Mouse (Mus musculus): ENCODE measurements around the gene Mmp9. TPM values are rescaled to one million over a fixed set of nuclear protein-coding genes. Genes with fewer than 3 reads are reported as not detected.

Mmp9 gene
- polyA plus RNA-seq, 1 experiment from 2014 or later, result 4.6 TPM

- ATAC-seq (ENCODE audit: insufficient number of reproducible peaks, insufficient read depth, low FRiP score, low TSS enrichment), result no peak
- H3K9me3 ChIP-seq, result no peaks in the 10 kb centered on the region
- WGBS, result 7% methylated on average over 47 of the region's 49 CpGs
These were observed 56.5 kb downstream of the Mmp9 start for GRCm38 (mm10) chr2:164996848-164997720.

GRCm38 (mm10) chr2:164997721-164998428, 57.3 kb downstream of the Mmp9 start:
- H3K27me3 ChIP-seq, result peaks cover 51% of the 10 kb centered on the region
- H3K4me2 ChIP-seq (replicated peaks), result peak overlapping the region; percentile 62
- peak overlapping the region; percentile 21 for H3K9ac ChIP-seq
- 2% methylated on average over 52 of the region's 52 CpGs for WGBS
- H3K4me1 ChIP-seq, result peaks cover 18% of the 10 kb centered on the region
- no peak overlapping the region for H3K27ac ChIP-seq
- H3K4me3 ChIP-seq, result peak overlapping the region; percentile 35
- H3K36me3 ChIP-seq, result peaks cover 39% of the 10 kb centered on the region
- ATAC-seq (ENCODE audit: insufficient number of reproducible peaks, insufficient read depth, low FRiP score, low TSS enrichment), result no peak; the same call in 1 of the 2 replicates
- no peaks in the 10 kb centered on the region for H3K9me3 ChIP-seq

More at GRCm38 (mm10) chr2:164996848-164997720, 56.5 kb downstream of the Mmp9 start:
- H3K4me2 ChIP-seq (replicated peaks), result peak overlapping the region; percentile 62
- peak overlapping the region; percentile 35 for H3K4me3 ChIP-seq
- peaks cover 18% of the 10 kb centered on the region for H3K4me1 ChIP-seq
- peak overlapping the region; percentile 21; the same call in 1 of the 2 replicates for H3K9ac ChIP-seq
- peaks cover 51% of the 10 kb centered on the region for H3K27me3 ChIP-seq
- H3K27ac ChIP-seq, result no peak overlapping the region
- H3K36me3 ChIP-seq, result peaks cover 31% of the 10 kb centered on the region

- no peak overlapping the region for H3K4me2 ChIP-seq (replicated peaks)
- no peak overlapping the region for H3K4me3 ChIP-seq
- H3K4me1 ChIP-seq, result peaks cover 18% of the 10 kb centered on the region
- 95% methylated on average over 13 of the region's 13 CpGs for WGBS
- H3K36me3 ChIP-seq, result peaks cover 79% of the 10 kb centered on the region
- no peaks in the 10 kb centered on the region for H3K9me3 ChIP-seq
- no peak overlapping the region for H3K9ac ChIP-seq
- no peak for ATAC-seq (ENCODE audit: insufficient number of reproducible peaks, insufficient read depth, low FRiP score, low TSS enrichment)
- H3K27ac ChIP-seq, result no peak overlapping the region
- H3K27me3 ChIP-seq, result peaks cover 32% of the 10 kb centered on the region
These were observed 61.4 kb downstream of the Mmp9 start for GRCm38 (mm10) chr2:165001958-165002357.

GRCm38 (mm10) chr2:165003108-165003507, 62.5 kb downstream of the Mmp9 start:
- Histone ChIP-seq H3K27me3 (peaks cover 20% of the 10 kb centered on the region), H3K27ac (no peak overlapping the region), H3K4me1 (peaks cover 8% of the 10 kb centered on the region), H3K9me3 (no peaks in the 10 kb centered on the region), H3K9ac (no peak overlapping the region), H3K4me3 (no peak overlapping the region), H3K4me2 (replicated peaks) (no peak overlapping the region), H3K36me3 (peaks cover 91% of the 10 kb centered on the region)
- 91% methylated on average over 3 of the region's 3 CpGs for WGBS
- ATAC-seq (ENCODE audit: insufficient number of reproducible peaks, insufficient read depth, low FRiP score, low TSS enrichment), result no peak

GRCm38 (mm10) chr2:165004237-165004636, 63.7 kb downstream of the Mmp9 start:
- ATAC-seq (ENCODE audit: insufficient number of reproducible peaks, insufficient read depth, low FRiP score, low TSS enrichment), result no peak
- Histone ChIP-seq H3K36me3 (peaks cover 100% of the 10 kb centered on the region), H3K27ac (no peak overlapping the region), H3K4me2 (replicated peaks) (no peak overlapping the region), H3K4me1 (no peaks in the 10 kb centered on the region), H3K27me3 (peaks cover 9% of the 10 kb centered on the region), H3K9me3 (no peaks in the 10 kb centered on the region), H3K4me3 (no peak overlapping the region), H3K9ac (no peak overlapping the region)
- WGBS, result 86% methylated on average over 10 of the region's 10 CpGs

Other genes with a start within 250 kb of the Mmp9 start
- gene Spint4, start 242.3 kb upstream of the Mmp9 start, polyA plus RNA-seq (2016; fragmentation: Nextera tagmentation; extraction: Ambion mirVana), result not detected in 2 replicates
- gene Spint5, start 225.5 kb upstream of the Mmp9 start, polyA plus RNA-seq (2016; fragmentation: Nextera tagmentation; extraction: Ambion mirVana), result not detected in 2 replicates
- gene Wfdc3, start 194.8 kb upstream of the Mmp9 start, polyA plus RNA-seq (2016; fragmentation: Nextera tagmentation; extraction: Ambion mirVana), result 0.72 and 1.3 TPM in 2 replicates
- gene Dnttip1, start 194.8 kb upstream of the Mmp9 start, polyA plus RNA-seq (2016; fragmentation: Nextera tagmentation; extraction: Ambion mirVana), result 92.5 and 97.1 TPM in 2 replicates
- gene Ube2c, start 170.9 kb upstream of the Mmp9 start, polyA plus RNA-seq (2016; fragmentation: Nextera tagmentation; extraction: Ambion mirVana), result 472 and 488 TPM in 2 replicates
- gene Tnnc2, start 160.8 kb upstream of the Mmp9 start, polyA plus RNA-seq (2016; fragmentation: Nextera tagmentation; extraction: Ambion mirVana), result 31.7 and 40.6 TPM in 2 replicates
- gene Snx21, start 155.0 kb upstream of the Mmp9 start, polyA plus RNA-seq (2016; fragmentation: Nextera tagmentation; extraction: Ambion mirVana), result 18.3 and 19.6 TPM in 2 replicates
- gene Acot8, start 135.9 kb upstream of the Mmp9 start, polyA plus RNA-seq (2016; fragmentation: Nextera tagmentation; extraction: Ambion mirVana), result 16.8 and 16.9 TPM in 2 replicates
- gene Zswim3, start 135.7 kb upstream of the Mmp9 start, polyA plus RNA-seq (2016; fragmentation: Nextera tagmentation; extraction: Ambion mirVana), result 9.0 and 9.5 TPM in 2 replicates
- 17.9 and 20.8 TPM in 2 replicates for gene Zswim1, start 118.1 kb upstream of the Mmp9 start, polyA plus RNA-seq (2016; fragmentation: Nextera tagmentation; extraction: Ambion mirVana)
- gene Spata25, start 112.2 kb upstream of the Mmp9 start, polyA plus RNA-seq (2016; fragmentation: Nextera tagmentation; extraction: Ambion mirVana), result 0.22 TPM in 1 of 2 replicates, not detected in the other
- 120 and 124 TPM in 2 replicates for gene Ctsa, start 107.9 kb upstream of the Mmp9 start, polyA plus RNA-seq (2016; fragmentation: Nextera tagmentation; extraction: Ambion mirVana)
- gene Neurl2, start 107.3 kb upstream of the Mmp9 start, polyA plus RNA-seq (2016; fragmentation: Nextera tagmentation; extraction: Ambion mirVana), result 6.7 and 7.4 TPM in 2 replicates
- gene Pltp, start 83.1 kb upstream of the Mmp9 start, polyA plus RNA-seq (2016; fragmentation: Nextera tagmentation; extraction: Ambion mirVana), result 57.8 and 59.4 TPM in 2 replicates
- gene Pcif1, start 61.5 kb upstream of the Mmp9 start, polyA plus RNA-seq (2016; fragmentation: Nextera tagmentation; extraction: Ambion mirVana), result 83.0 and 89.9 TPM in 2 replicates
- gene Zfp335, start 29.0 kb upstream of the Mmp9 start, polyA plus RNA-seq (2016; fragmentation: Nextera tagmentation; extraction: Ambion mirVana), result 16.9 and 17.4 TPM in 2 replicates
- gene Slc12a5, start 20.0 kb downstream of the Mmp9 start, polyA plus RNA-seq (2016; fragmentation: Nextera tagmentation; extraction: Ambion mirVana), result 1.9 and 2.0 TPM in 2 replicates
- 112 and 119 TPM in 2 replicates for gene Ncoa5, start 94.1 kb downstream of the Mmp9 start, polyA plus RNA-seq (2016; fragmentation: Nextera tagmentation; extraction: Ambion mirVana)
- 5.2 and 6.5 TPM in 2 replicates for gene Cd40, start 114.8 kb downstream of the Mmp9 start, polyA plus RNA-seq (2016; fragmentation: Nextera tagmentation; extraction: Ambion mirVana)
- gene 1700025C18Rik, start 150.0 kb downstream of the Mmp9 start, polyA plus RNA-seq (2016; fragmentation: Nextera tagmentation; extraction: Ambion mirVana), result not detected in 2 replicates